Mouse (Mus musculus) embryonic facial prominence, embryonic 15.5 days (tissue): ENCODE measurements around the gene Lrrc29. TPM values are rescaled to one million over a fixed set of nuclear protein-coding genes. Genes with fewer than 3 reads are reported as not detected.
"Not testable (repeated sequence)": the region's sequence is repeated elsewhere in the genome, so short reads cannot be mapped to it uniquely, and the experiment has no call there.

Experiments used
- ATAC-seq: fragments of 200-750 bp; cut with Nextera tagmentation; 2 replicates; pipeline ENCODE4 v1.8.0; 2017; ENCODE audit warnings: low read depth, moderate TSS enrichment; ENCODE audit not compliant: insufficient number of reproducible peaks, low FRiP score, low TSS enrichment
- H3K27ac ChIP-seq: fragments of 300-500 bp; sonication (generic); replicated peaks from 2 replicates; pipeline ENCODE4 v1.5.1; 2015; ENCODE audit warnings: mild to moderate bottlenecking, inconsistent platforms
- H3K27me3 ChIP-seq: fragments of 300-500 bp; sonication (generic); 2 replicates; pipeline ENCODE4 v1.6.1; 2015; ENCODE audit warnings: inconsistent platforms
- H3K36me3 ChIP-seq: fragments of 300-500 bp; sonication (generic); 2 replicates; pipeline ENCODE4 v1.6.1; 2015; ENCODE audit warnings: mild to moderate bottlenecking, inconsistent platforms
- H3K4me1 ChIP-seq: fragments of 300-500 bp; sonication (generic); 2 replicates; pipeline ENCODE4 v1.6.1; 2015; ENCODE audit warnings: inconsistent platforms
- H3K4me2 ChIP-seq: fragments of 300-500 bp; sonication (generic); replicated peaks from 2 replicates; pipeline ENCODE4 v1.6.1; 2015; ENCODE audit warnings: mild to moderate bottlenecking, inconsistent platforms
- H3K4me3 ChIP-seq: fragments of 300-500 bp; sonication (generic); replicated peaks from 2 replicates; pipeline ENCODE4 v1.5.1; 2015; ENCODE audit warnings: mild to moderate bottlenecking, inconsistent platforms
- H3K9ac ChIP-seq: fragments of 300-500 bp; sonication (generic); 2 replicates; pipeline ENCODE4 v1.6.1; 2015; ENCODE audit warnings: inconsistent platforms
- H3K9me3 ChIP-seq: fragments of 300-500 bp; sonication (generic); replicated peaks from 2 replicates; pipeline ENCODE4 v1.6.1; 2016; ENCODE audit warnings: inconsistent platforms
- WGBS: fragments of 180-500 bp; shearing (Covaris S2); methylation state at CpG from one replicate; pipeline ENCODE4 v1.1.7; 2015; 5-methylcytosine and 5-hydroxymethylcytosine counted together
- polyA plus RNA-seq: library from polyadenylated mRNA; unstranded; fragments of >200 nt; fragmentation: Nextera tagmentation; extraction: Ambion mirVana; gene quantifications from 2 replicates; pipeline ENCODE4 v1.2.1, GENCODE M21; 2015

Gene Lrrc29
- polyA plus RNA-seq, 1 experiment from 2014 or later: 2.0 TPM

DNA sequence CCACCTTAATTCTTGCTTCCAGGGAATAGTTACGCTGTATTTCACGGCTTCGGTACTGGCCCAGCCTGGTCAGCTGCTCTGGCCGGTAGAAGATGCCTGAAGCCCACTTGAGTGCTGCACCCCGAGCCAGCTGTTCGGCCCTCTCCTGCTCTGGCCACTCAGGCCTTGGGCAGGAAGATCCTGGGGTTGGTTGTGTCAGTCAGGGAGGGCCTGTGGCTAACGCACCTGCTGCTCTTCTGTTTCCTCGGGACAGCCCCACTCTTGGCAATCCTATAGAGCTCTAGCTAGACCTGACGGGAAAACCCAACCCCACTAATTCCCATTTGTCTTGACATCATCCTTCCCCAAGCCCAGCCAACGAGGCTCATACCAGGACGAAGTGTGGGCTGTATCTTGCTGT is 30.8 kb downstream of the Lrrc29 start:
- Histone ChIP-seq H3K9me3 (no peaks in the 10 kb centered on the region), H3K4me3 (no peak overlapping the region), H3K27me3 (peaks cover 6% of the 10 kb centered on the region), H3K36me3 (peaks cover 9% of the 10 kb centered on the region), H3K27ac (no peak overlapping the region), H3K4me1 (peaks cover 25% of the 10 kb centered on the region), H3K9ac (no peak overlapping the region), H3K4me2 (no peak overlapping the region)
- 63% methylated on average over 11 of the region's 11 CpGs for WGBS
- ATAC-seq: no peak

DNA sequence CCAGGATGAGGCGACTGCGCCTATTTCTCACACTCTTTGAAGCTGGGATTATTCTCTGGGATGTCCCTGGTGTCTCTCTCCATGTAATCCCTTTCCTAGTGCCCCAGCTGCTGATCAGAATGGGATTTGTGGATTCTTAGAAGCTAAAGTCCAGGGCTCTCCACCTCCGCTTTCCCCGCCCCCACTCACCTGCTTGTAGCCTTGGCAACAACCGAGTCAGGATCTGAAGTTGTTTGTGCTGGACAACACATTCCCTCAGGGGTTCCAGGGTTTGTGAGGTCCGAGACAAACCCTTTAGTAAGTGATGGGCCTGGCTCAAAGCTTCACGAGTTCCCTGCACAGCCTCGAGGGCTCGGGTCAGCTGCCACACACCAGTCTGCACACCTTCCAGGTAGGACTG is 31.3 kb downstream of the Lrrc29 start:
- Histone ChIP-seq H3K9ac (no peak overlapping the region), H3K4me1 (peaks cover 29% of the 10 kb centered on the region), H3K27ac (no peak overlapping the region), H3K4me2 (no peak overlapping the region), H3K4me3 (no peak overlapping the region), H3K27me3 (peaks cover 11% of the 10 kb centered on the region), H3K9me3 (no peaks in the 10 kb centered on the region), H3K36me3 (peaks cover 4% of the 10 kb centered on the region)
- WGBS: 57% methylated on average over 9 of the region's 9 CpGs
- no peak for ATAC-seq

DNA sequence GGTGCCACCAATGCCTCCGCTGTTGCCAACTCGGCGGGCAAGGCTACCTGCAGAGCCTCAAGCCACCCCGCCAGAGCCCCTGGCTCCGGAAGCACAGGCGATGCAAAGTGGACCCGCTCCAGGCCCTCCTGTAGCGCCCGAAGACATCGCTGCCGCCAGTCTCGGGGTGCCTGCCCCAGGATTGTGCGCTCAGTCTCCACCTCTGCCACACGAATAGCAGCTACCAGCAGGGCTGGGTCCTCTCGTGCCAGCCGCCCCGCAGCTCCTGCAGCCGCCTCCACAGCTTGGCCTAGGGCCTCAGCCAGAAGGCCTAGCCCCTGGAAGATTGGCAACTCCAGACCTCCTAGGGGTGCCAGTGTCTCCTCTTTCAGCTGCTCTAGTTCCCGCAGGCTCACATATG is 32.7 kb downstream of the Lrrc29 start:
- no peak for ATAC-seq
- H3K4me2 ChIP-seq: no peak overlapping the region
- 64% methylated on average over 19 of the region's 19 CpGs for WGBS

DNA sequence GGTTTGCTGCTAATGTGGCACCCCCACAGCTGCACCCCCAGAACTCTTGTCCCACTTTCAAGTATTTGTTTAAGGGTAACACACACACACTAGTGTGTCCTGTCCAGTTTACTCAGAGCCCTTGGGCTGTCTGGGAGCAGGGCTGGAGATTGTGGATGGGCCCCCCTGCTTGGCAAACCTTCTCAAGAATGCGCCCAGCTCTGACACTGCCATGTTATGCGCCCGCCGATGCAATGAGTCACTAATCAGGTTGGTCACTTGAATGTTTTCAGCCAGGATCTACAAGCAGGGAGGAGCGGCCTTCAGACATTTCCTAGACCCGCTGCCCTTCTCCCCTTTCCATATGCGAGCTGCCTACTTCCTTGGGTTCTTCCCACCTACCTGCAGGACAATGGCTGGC is 33.6 kb downstream of the Lrrc29 start:
- Histone ChIP-seq H3K27me3 (peaks cover 12% of the 10 kb centered on the region), H3K9ac (no peak overlapping the region), H3K4me1 (peaks cover 33% of the 10 kb centered on the region), H3K4me2 (no peak overlapping the region), H3K4me3 (no peak overlapping the region), H3K9me3 (no peaks in the 10 kb centered on the region), H3K36me3 (no peaks in the 10 kb centered on the region), H3K27ac (no peak overlapping the region)
- no peak for ATAC-seq
- 65% methylated on average over 7 of the region's 7 CpGs for WGBS

More for the DNA sequence above, 32.7 kb downstream of the Lrrc29 start:
- Histone ChIP-seq H3K9me3 (no peaks in the 10 kb centered on the region), H3K4me1 (peaks cover 33% of the 10 kb centered on the region), H3K9ac (no peak overlapping the region), H3K27me3 (peaks cover 12% of the 10 kb centered on the region), H3K27ac (no peak overlapping the region), H3K36me3 (no peaks in the 10 kb centered on the region), H3K4me3 (no peak overlapping the region)

DNA sequence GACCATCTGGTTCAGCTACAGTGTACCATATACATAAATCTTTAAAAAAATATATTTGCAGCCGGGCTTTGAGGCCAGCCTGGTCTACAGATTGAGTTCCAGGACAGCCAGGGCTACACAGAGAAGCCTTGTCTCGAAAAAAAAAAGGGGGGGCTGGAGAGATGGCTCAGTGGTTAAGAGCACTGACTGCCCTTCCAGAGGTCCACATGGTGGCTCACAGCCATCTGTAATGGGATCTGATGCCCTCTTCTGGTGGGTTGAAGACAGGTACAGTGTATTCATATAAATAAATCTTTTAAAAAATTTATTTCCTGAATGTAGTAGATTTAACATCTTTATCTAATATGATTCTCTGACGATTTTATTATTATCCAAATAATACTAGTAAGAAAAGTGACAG is 34.3 kb downstream of the Lrrc29 start:
- 64% methylated on average over 3 of the region's 3 CpGs for WGBS
- not testable (repeated sequence) for ATAC-seq

DNA sequence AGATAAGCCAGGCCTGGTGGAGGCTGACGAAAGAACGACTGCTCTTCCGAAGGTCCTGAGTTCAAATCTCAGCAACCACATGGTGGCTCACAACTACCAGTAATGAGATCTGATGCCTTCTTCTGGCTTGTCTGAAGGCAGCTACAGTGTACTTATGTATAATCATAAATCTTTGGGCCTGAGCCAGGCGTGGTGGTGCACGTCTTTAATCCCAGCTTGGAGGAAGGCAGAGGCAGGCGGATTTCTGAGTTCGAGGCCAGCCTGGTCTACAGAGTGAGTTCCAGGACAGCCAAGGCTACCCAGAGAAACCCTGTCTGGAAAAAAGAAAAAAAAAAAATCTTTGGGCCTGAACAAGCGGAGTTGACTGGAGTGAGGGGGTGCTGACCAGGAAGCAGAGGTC is 34.7 kb downstream of the Lrrc29 start:
- peaks cover 25% of the 10 kb centered on the region for H3K4me1 ChIP-seq
- H3K9ac ChIP-seq, H3K4me2 ChIP-seq, H3K9me3 ChIP-seq, H3K36me3 ChIP-seq, ATAC-seq, H3K27ac ChIP-seq, H3K4me3 ChIP-seq: not testable (repeated sequence)
- H3K27me3 ChIP-seq: peaks cover 12% of the 10 kb centered on the region
- WGBS: 79% methylated on average over 8 of the region's 8 CpGs

More for the DNA sequence above, 34.3 kb downstream of the Lrrc29 start:
- peaks cover 28% of the 10 kb centered on the region for H3K4me1 ChIP-seq
- not testable (repeated sequence) for H3K4me3 ChIP-seq, H3K9ac ChIP-seq, H3K27ac ChIP-seq, H3K36me3 ChIP-seq, H3K4me2 ChIP-seq, H3K9me3 ChIP-seq
- peaks cover 12% of the 10 kb centered on the region for H3K27me3 ChIP-seq

DNA sequence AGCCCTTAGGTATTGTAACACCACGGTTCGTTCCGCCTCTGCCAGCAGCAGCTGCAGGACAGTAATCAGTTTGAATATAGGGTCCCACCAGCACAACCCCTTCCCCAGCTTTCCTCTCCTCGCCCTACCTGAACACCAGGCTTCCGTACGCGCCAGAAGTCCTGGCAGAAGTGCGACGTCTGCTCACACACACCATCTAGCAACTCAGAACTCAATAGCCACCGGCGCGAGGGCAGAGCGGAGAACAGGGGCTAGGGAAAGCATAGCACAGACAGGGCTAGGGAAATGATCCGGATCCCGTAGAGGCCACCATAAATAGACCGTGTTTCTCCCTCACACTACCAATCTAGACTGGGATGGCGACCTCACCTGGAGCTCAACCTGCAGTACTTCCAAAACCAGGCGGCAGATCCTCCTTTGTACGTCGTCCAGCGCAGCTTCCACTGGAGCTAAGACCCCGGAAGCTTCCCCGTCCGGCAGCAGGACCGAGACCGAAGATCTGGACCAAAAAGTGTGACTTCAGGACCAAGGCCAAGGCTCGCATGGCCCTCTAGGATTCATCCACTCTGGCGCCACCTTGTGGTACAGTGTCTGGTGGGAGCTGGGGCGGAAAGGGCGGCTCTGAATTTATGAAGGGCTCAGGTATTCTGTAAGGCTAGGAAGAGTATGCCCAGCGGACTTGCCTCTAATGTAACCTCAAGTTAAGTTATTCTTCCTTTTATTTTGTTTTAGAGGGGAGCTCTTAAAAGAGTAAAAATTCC is 35.3 kb downstream of the Lrrc29 start:
- peak overlapping the region; percentile 90 for H3K4me2 ChIP-seq
- H3K9ac ChIP-seq: no peak overlapping the region
- H3K4me1 ChIP-seq: peaks cover 25% of the 10 kb centered on the region
- no peaks in the 10 kb centered on the region for H3K36me3 ChIP-seq
- no peak overlapping the region for H3K27ac ChIP-seq
- no peaks in the 10 kb centered on the region for H3K9me3 ChIP-seq
- peaks cover 12% of the 10 kb centered on the region for H3K27me3 ChIP-seq
- H3K4me3 ChIP-seq: peak overlapping the region; percentile 65
- 6% methylated on average over 31 of the region's 31 CpGs for WGBS
- no peak for ATAC-seq

DNA sequence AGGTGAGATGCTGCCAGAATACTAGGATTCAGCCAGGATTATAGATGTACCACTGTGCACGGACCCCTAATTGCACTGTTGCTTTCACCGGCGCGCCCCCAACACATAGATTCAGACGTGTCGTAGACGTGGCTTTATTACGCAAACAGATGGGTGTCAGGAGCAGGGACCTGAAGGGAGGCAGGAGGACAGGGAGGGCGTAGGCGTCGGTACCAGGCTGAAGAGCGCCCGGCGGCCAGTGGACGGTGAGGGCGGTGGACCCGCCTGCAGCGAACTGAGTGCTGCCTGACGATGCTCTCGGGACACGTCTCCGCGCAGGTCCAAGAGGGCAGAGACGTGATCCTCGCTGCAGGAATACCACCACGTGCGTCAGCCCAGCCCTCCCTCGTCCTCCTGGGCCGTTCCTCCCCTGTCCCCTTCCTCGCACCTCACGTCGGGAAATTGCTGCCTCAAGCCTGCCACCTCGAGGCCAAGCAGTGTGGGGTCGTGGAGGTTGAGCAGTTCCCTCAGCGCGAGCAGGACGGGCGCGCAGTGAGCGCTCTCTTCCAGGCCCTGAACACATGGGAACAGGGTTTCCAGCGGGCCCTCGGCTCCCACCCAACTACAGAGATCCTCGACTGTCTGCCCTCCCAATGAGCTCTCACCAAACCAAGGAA is 36.1 kb downstream of the Lrrc29 start, which contains the start of gene 4931428F04Rik:
4931428F04Rik (minus strand) TSS at position 60 of the 656 bp plus-strand sequence.
- H3K27me3 ChIP-seq: peaks cover 12% of the 10 kb centered on the region
- WGBS: 1% methylated on average over 43 of the region's 43 CpGs
- H3K36me3 ChIP-seq: no peaks in the 10 kb centered on the region
- ATAC-seq: peak; percentile 22
- peaks cover 25% of the 10 kb centered on the region for H3K4me1 ChIP-seq
- H3K4me3 ChIP-seq: peak within 1 kb of the TSS; percentile 65
- peak within 1 kb of the TSS; percentile 90 for H3K27ac ChIP-seq
- H3K9ac ChIP-seq: peak within 1 kb of the TSS; percentile 46
- peak within 1 kb of the TSS; percentile 90 for H3K4me2 ChIP-seq
- H3K9me3 ChIP-seq: no peaks in the 10 kb centered on the region

DNA sequence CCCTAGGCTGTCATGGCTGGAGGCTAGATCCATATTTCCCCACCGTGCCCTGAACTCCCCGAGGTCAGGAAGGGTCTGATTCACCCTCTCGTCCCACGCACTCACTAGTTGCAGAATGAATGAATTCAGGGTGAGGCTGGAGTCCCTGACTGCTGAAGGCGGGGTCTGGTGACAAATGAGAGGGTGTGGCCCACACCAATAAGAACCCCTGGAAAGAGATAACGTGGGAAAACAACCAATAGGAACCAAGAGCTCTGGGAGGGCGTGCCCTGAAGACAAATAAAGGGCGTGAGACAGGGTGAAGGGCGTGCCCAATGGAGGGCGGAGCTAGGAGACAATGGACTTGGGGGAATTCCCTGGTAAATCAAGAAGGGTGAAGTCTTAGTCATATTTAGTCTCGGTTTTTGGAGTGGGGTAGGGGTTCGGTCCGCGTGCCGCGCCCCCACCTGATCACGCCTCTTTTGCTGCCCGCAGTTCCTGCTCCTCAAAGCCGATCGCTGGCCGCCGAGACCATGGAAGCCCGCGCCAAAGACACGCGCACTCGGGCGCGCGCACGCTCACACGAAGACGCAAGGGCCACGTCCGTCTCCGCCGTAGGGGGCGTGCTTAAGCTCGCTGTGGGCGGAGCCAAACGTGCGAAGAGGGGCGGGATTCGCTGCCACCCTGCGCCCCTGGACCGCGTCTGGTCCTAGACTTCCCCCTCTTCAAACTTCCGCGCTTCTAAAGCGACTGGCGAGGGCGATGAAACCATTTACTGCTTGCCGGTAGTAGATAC is 36.9 kb downstream of the Lrrc29 start:
- peak overlapping the region; percentile 46; the same call in 1 of the 2 replicates for H3K9ac ChIP-seq
- H3K9me3 ChIP-seq: no peaks in the 10 kb centered on the region
- H3K27me3 ChIP-seq: peaks cover 12% of the 10 kb centered on the region
- under 1% methylated on average over 53 of the region's 53 CpGs for WGBS
- no peaks in the 10 kb centered on the region for H3K36me3 ChIP-seq
- peak overlapping the region; percentile 90 for H3K27ac ChIP-seq
- H3K4me2 ChIP-seq: peak overlapping the region; percentile 90
- ATAC-seq: peak; percentile 88
- peak overlapping the region; percentile 65 for H3K4me3 ChIP-seq
- peaks cover 25% of the 10 kb centered on the region for H3K4me1 ChIP-seq

DNA sequence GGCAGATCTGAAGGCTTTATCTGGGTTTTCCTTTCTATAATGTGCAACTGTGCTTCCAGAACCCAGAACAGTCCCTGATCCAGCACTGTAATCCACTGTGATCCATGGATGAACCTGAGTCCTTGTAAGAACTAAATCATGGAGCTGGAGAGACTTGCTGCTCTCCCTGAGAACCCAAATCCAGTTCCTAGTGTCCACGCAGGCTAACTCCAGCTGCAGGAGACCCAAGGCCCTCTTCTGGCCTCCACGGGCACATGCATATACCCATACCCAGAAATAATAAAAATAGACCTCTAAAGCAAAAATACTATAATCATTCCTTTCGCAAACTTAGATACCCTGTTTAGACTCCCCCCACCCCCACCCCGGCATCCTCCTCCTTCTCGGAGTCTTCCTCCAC is 37.8 kb downstream of the Lrrc29 start:
- no peak for ATAC-seq
- H3K9ac ChIP-seq: no peak overlapping the region
- peaks cover 26% of the 10 kb centered on the region for H3K4me1 ChIP-seq
- peaks cover 12% of the 10 kb centered on the region for H3K27me3 ChIP-seq
- H3K36me3 ChIP-seq: no peaks in the 10 kb centered on the region
- H3K4me3 ChIP-seq: peak overlapping the region; percentile 65
- WGBS: 88% methylated on average over 5 of the region's 5 CpGs
- no peaks in the 10 kb centered on the region for H3K9me3 ChIP-seq
- peak overlapping the region; percentile 90; the same call in 1 of the 2 replicates for H3K4me2 ChIP-seq
- H3K27ac ChIP-seq: no peak overlapping the region

DNA sequence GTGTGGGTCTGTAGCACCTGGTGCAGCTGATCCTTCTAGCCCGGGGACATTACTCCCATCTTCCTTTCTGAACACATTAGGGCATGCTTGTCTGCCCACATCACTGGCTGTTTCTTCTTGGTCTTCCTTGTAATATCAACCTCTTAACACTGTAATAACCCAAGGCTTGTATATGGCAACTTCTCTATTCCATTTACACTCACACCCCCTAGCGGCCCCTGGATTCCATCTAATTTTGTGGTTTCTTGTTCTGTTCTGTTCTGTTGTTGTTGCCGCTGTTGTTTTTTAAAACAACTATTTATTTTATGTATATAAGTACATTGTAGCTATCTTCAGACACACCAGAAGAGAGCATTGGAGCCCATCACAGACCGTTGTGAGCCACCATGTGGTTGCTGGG is 39.2 kb downstream of the Lrrc29 start:
- Histone ChIP-seq H3K4me1 (peaks cover 29% of the 10 kb centered on the region), H3K27me3 (peaks cover 12% of the 10 kb centered on the region), H3K9ac (no peak overlapping the region), H3K9me3 (no peaks in the 10 kb centered on the region), H3K36me3 (0 out of 2 replicates have a peak, but pooled peaks cover 12% of the 10 kb centered on the region), H3K4me3 (no peak overlapping the region), H3K27ac (no peak overlapping the region), H3K4me2 (no peak overlapping the region)
- no peak for ATAC-seq
- WGBS: 82% methylated on average over 4 of the region's 4 CpGs
